Mouse (Mus musculus) olfactory bulb, adult 2 months (tissue): ENCODE measurements around the gene Plcxd2. TPM values are rescaled to one million over a fixed set of nuclear protein-coding genes. Genes with fewer than 3 reads are reported as not detected.

ENCODE experiments used
- H3K27ac ChIP-seq: fragments of 200-500 bp; 2 replicates; pipeline ENCODE4 v1.5.1; 2012; ENCODE audit warnings: low read depth, low read length; ENCODE audit not compliant: insufficient read depth
- H3K4me1 ChIP-seq: fragments of 200-500 bp; 2 replicates; pipeline ENCODE4 v1.6.1; 2012; ENCODE audit warnings: low read length; ENCODE audit not compliant: control insufficient read depth, insufficient read depth
- H3K4me3 ChIP-seq: fragments of 200-500 bp; 2 replicates; pipeline ENCODE4 v1.5.1; 2012; ENCODE audit warnings: mild to moderate bottlenecking, low read depth, low read length, moderate library complexity; ENCODE audit not compliant: insufficient read depth
- CTCF ChIP-seq: fragments of 200-500 bp; IDR thresholded peaks from 2 replicates; pipeline ENCODE4 v1.5.1; 2012; ENCODE audit warnings: low read depth, mild to moderate bottlenecking, low read length, moderate library complexity; ENCODE audit not compliant: insufficient read depth
- POLR2A ChIP-seq: fragments of 200-500 bp; IDR thresholded peaks from 2 replicates; pipeline ENCODE4 v1.6.1; 2012; ENCODE audit warnings: mild to moderate bottlenecking, low read depth, low read length, moderate library complexity; ENCODE audit not compliant: insufficient read depth
- WGBS: fragments of 180-500 bp; shearing (Covaris S2); methylation state at CpG from one replicate; pipeline ENCODE4 v1.1.7; 2018; 5-methylcytosine and 5-hydroxymethylcytosine counted together
- polyA plus RNA-seq: library from polyadenylated mRNA; stranded (reverse); fragments of >200 nt; gene quantifications from 2 replicates; pipeline ENCODE4 v1.2.4, GENCODE M21; 2012; ENCODE audit warnings: low replicate concordance; ENCODE audit not compliant: missing spikeins, insufficient read depth, insufficient read length

Plcxd2 gene
- polyA plus RNA-seq, 1 experiment = not detected

GRCm38 (mm10) chr16:46019359-46019758, 9.3 kb upstream of the Plcxd2 start:
- H3K4me3 ChIP-seq = no peak overlapping the region
- no peaks in the 10 kb centered on the region for H3K4me1 ChIP-seq
- TF ChIP-seq CTCF = no peak
- TF ChIP-seq POLR2A = no peak
- 45% methylated on average over 1 of the region's 1 CpGs for WGBS
- no peak overlapping the region for H3K27ac ChIP-seq

GRCm38 (mm10) chr16:46011696-46012095, 1.7 kb upstream of the Plcxd2 start:
- Histone ChIP-seq H3K4me1 (no peaks in the 10 kb centered on the region), H3K4me3 (no peak overlapping the region), H3K27ac (no peak overlapping the region)
- TF ChIP-seq CTCF = no peak
- 91% methylated on average over 1 of the region's 1 CpGs for WGBS

- H3K27ac ChIP-seq = no peak overlapping the region
- no peaks in the 10 kb centered on the region for H3K4me1 ChIP-seq
- H3K4me3 ChIP-seq = peak overlapping the region; percentile 68
- TF ChIP-seq CTCF (no peak), POLR2A (no peak)
- 2% methylated on average over 5 of the region's 5 CpGs for WGBS
These were observed 845 bp upstream of the Plcxd2 start for GRCm38 (mm10) chr16:46010906-46011220.

GRCm38 (mm10) chr16:46009717-46010116, 301 bp downstream of the Plcxd2 start:
- no peak for TF ChIP-seq CTCF
- no peak for TF ChIP-seq POLR2A
- 6% methylated on average over 13 of the region's 13 CpGs for WGBS
- Histone ChIP-seq H3K27ac (no peak overlapping the region), H3K4me1 (no peaks in the 10 kb centered on the region), H3K4me3 (peak overlapping the region; percentile 68)

GRCm38 (mm10) chr16:46008766-46009165, 1.3 kb downstream of the Plcxd2 start:
- Histone ChIP-seq H3K27ac (no peak overlapping the region), H3K4me1 (no peaks in the 10 kb centered on the region), H3K4me3 (no peak overlapping the region)
- 86% methylated on average over 3 of the region's 3 CpGs for WGBS
- no peak for TF ChIP-seq POLR2A
- no peak for TF ChIP-seq CTCF

- no peak overlapping the region for H3K27ac ChIP-seq
- H3K4me3 ChIP-seq = no peak overlapping the region
- H3K4me1 ChIP-seq = no peaks in the 10 kb centered on the region
- TF ChIP-seq CTCF (no peak), POLR2A (no peak)
- 68% methylated on average over 5 of the region's 5 CpGs for WGBS
These were observed 1.9 kb downstream of the Plcxd2 start for GRCm38 (mm10) chr16:46008036-46008605.

- 88% methylated on average over 10 of the region's 10 CpGs for WGBS
- TF ChIP-seq CTCF = no peak
- no peak for TF ChIP-seq POLR2A
- Histone ChIP-seq H3K4me3 (no peak overlapping the region), H3K4me1 (no peaks in the 10 kb centered on the region), H3K27ac (no peak overlapping the region)
These were observed 3.8 kb downstream of the Plcxd2 start for GRCm38 (mm10) chr16:46006261-46006660.

- no peak overlapping the region for H3K27ac ChIP-seq
- TF ChIP-seq POLR2A = no peak
- TF ChIP-seq CTCF = no peak
- 54% methylated on average over 10 of the region's 10 CpGs for WGBS
- H3K4me3 ChIP-seq = no peak overlapping the region
- H3K4me1 ChIP-seq = no peaks in the 10 kb centered on the region
These were observed 8.4 kb downstream of the Plcxd2 start for GRCm38 (mm10) chr16:46001550-46002166.

GRCm38 (mm10) chr16:46000976-46001375, 9.0 kb downstream of the Plcxd2 start:
- WGBS = 93% methylated on average over 3 of the region's 3 CpGs
- Histone ChIP-seq H3K27ac (no peak overlapping the region), H3K4me1 (no peaks in the 10 kb centered on the region), H3K4me3 (no peak overlapping the region)
- TF ChIP-seq CTCF (no peak), POLR2A (no peak)
